Mouse (Mus musculus): ENCODE results near the gene Medag.

Medag gene

DNA sequence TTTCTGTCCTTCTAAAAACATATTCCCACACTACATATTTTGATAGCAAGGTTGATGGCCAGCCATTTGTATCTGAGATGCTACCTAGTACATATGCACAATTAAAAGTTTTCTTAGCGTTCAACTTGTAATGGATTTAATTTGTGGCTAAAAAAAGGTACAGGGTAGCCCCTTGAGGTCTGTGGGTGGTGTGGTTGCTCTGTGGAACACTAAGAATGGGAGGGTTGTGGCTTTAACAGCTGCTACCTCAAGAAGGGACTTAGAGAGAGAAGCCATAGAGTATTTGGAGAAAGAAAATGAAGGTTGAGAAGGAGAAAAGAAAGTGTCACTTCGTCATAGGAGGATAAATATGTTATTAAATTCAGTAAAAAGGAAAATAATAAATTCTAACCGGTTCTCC lies 19.4 kb downstream of the Medag start:
- DNase-seq = no peak

DNA sequence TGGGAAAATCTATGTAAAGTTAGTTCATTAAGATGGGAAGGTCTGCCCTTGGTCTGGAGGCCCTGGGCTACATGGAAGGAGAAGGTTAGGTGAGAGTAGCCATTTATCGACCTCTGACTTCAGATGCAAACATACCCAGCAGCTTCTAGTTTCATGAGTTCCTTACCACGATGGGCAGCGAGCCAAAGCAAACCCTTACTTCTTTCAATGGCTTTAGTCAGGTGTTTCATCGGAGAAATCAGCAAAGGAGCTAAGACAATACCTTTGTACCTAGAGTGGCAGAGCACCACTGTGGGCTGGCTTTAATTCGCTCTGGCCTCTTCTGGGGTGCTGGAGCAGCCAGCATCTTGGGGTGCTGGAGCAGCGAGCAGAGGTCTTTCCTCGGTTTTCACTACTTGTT lies 22.1 kb downstream of the Medag start:
- DNase-seq = no peak

DNA sequence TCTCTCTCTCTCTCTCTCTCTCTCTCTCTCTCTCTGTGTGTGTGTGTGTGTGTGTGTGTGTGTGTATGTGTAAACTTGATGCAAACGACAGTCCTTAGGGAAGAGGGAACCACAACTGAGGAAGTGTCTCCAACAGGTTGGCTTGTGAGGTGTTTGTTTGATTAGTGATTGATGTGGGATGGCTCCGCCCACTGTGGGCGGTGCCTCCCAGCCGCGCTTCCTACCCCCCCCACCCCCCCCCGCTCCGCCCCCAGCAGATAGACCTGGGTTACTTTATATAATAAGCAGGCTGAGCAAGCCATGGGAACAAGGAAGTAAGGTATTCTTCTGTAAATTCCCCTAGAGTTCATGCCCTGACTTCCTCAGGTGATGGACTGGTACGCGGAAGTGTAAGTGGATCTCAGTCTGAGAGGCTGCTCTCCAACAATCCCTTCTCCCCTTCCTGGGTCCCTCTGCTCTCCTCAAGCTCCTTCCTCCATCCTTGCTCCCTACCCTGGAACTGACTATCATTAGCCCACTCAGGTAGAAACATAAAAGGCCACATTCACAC lies 22.7 kb downstream of the Medag start:
- DNase-seq = no peak

DNA sequence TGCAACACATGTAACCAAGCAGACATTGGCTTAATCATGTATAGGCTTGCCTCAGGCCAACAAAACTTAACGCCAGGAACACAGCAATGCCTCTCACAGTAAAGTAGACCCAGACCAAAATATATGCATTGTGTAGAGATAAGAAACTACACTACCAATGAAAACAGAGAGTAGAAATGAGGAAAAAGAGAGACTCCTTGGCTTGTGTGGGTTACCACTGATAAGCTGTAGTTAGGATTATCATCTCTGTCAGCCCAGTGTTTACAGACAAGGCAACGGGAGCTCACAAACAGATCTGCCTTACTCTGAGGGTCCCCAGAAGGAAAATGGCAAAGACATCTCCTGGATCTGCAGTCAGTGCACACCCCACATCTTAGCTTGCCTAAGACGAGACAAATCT lies 25.0 kb downstream of the Medag start:
- DNase-seq = no peak

DNA sequence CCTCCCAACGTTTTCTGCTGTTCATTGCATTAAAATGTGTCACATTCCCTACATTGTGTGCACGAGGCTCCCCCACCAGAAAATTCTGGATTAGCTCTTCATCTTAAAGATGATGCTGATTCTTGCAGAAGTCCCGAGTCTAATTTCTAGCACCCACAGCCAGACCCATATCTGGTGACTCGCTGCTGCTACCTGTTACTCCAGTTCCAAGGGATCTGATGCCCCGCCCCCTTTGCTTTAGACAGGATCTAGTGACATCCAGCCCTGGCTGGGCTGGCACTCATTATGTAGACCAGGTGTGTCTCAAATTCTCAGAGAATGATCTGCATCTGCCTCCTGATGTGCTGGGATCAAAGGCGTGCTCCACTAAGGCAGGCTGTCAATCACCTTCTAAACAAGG lies 25.6 kb downstream of the Medag start:
- no peak for DNase-seq

DNA sequence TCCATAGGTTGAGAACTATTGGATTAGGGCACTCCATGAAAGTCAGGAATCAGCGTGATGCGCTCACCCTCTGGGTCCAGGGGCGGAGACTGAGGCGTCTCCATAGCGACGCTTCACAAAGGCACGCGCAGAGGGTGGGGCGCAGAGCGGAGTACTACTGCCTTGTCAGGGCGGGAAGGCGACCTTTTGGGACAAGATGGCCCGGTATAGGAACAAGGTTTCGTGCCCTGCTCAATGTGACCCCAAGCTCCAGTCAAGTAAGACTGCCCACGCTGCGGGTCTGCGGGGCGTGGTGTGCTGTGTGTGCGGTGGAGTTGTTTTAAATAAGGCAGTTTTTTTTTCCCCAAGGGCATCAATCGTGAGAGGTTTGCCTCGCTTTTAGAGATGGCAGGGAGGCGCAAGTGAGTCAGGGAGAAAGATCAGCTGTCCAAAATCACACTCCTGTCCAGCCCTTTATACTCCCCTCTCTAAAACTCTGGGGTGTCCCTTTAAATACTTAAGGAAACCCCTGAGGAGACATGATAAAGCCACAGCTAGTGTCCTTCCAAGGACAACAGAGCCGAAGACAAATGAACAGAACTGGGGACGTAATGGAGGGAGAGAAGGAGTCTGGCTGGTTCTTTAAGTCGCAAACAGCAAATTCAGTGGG lies 28.1 kb downstream of the Medag start, which contains the start of gene Tex26:
TSS of gene Tex26 (plus strand) at position 130 of the 649 bp plus-strand sequence.
- peak; percentile 96 for DNase-seq

DNA sequence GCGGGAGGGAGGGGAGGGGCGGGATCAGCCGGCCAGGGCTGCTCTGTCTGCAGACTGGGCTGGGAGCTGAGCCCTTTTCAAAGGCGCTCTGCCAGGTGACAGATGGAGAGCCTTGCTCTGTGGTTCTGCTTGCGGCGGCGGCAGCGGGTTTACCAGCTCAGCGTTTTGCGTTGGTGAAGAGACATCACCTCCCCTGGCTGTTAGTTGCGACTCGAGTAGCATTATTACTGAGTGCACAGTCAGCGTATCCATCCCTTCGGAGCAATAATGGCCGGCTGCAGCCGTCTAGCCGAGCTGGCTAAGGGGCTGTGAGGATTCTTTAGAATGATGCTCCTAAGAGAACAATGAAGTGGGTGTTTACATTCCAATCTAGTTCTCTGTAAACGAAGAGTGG lies 28.6 kb downstream of the Medag start:
- DNase-seq = peak; percentile 76

DNA sequence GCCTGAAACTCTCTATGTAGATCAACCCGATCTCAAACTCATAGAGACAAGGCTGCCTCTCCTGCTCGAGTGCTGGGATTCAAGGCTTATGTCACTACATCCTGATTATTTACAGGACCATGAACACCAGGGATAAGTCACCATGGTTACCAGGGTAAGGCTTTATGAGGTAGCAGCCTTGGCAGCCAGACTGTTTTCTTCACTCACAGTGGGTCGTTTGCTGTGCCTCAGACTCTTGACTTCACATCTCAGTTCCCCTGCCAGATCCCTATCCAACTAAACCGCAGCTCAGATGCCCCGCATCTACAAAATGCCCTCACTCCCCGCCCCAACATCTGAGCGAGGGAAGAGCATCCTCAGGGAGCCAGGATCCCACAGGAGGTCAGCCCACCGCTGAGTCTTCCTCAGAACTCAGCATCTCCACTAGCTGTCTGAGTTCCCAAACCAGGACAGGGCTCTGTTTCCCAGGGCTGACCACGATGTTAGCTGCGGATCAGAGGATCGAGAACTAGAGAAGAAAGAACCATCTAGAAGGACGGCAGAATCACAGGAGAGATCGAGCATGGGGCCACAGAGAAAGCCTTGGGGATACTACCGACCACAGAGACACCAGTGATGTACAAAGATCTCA lies 30.2 kb downstream of the Medag start:
- peak; percentile 48 for DNase-seq

DNA sequence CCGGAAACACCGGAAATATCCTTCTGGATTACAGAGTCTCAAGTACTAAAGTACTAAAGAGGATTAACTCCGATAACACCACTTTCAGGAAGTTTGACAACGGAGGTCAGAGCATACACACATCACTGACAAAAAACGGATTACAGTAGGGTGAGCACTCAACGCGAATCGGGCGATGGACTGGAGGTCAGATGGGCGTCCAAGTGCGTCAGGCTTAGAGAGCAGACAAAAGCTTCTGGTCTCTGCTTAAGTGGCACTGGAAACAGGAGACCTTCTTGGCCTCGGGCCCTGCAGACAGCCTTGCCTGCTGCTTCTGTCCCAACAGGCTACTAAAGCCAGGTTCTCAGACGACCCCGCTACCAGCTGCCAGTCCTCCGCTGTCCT lies 30.7 kb downstream of the Medag start:
- DNase-seq = no peak

DNA sequence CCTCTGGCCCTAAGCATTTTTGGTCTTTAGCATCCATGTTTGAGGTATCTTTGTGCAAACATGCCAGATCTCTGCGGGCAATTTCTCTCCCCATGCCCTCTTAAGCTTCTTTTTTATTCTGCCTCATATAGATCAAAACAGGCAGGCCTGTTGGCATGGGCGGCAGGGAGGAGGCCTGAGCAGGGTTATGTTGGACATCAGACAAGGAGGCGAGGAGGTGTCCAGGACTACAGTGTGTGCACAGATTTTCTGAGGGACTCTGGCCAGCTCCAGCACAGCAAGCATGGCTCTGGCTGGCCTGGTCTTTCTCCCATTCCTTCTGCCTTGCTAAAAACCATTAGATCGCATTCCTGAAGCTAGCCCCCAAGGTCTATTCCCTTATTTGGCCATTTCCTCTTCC lies 32.9 kb downstream of the Medag start:
- no peak for DNase-seq

DNA sequence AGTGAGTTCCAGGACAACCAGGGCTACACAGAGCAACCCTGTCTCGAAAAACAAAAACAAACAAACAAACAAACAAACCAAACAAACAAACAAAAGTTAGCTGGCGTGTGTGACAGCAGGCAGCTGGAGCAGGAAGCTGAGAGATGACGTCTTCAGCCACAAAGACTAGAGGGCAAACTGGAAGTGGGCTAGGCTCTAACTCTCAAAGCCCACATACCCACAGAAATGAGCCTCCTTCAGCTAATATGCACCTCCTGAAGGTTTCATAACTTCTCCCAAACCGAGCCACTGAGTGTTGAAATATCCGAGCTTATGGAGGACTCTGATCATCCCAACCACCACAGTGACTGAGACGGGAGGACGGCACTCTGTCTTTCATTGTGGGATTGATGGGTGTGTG lies 34.9 kb downstream of the Medag start:
- DNase-seq = no peak

DNA sequence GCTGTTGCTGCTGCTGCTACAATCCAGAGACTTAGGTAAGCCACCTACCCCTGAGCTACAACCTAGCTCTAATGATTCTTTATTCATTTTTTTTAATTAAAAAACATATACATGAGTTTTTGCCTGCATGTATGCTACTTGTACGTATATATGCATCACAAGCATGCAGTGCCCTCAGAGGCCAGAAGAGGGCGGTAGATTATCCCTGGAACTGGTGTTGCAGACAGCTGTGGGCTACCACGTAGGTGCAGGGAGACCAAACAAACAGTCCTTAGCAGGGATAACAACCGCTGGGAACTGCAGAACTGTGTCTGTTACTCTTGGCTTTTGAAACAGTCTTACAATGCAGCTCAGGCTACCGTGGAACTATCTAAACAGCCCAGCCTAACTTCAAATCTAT lies 36.2 kb downstream of the Medag start:
- no peak for DNase-seq

DNA sequence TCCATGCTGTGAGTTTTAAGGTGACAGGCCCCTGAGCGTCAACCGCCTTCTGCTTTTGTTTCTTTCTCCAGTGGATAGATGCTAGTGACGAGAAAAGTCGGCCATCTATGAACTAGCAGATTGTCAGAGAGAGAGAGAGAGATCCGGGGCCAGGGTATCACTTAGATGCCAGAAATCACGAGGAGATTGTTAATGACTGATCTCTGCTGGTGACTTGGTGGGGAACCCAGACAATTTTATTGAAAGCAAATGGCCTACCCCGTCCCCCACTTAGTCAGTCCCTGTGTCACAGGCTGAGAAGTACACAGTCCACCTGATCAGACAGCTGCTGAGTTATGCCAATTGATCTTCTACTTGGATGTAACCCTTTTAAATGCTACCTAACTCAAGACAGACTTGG lies 37.9 kb downstream of the Medag start:
- DNase-seq = no peak

DNA sequence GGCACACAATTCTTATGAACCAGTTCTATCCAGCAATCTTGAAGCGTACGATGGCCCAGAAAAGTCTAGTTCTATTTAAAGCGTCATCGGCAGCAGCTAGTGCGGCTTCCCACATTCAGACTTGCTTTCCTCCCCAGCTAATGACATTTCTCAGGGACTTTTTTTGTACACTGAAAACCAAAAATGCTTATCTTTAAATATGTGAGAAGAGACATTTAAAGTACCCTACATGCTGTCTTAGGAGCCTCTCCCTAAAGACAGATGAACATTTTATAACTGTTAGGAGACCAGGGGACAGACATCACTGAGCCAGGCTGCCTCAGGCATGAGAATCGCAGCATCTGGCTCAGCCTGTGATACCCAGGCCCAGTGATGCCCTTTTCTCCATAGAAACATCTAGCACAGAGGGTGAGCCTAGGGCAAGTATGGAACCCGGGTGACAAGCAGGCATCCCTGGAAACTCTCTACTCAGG lies 39.7 kb downstream of the Medag start:
- DNase-seq = no peak

DNA sequence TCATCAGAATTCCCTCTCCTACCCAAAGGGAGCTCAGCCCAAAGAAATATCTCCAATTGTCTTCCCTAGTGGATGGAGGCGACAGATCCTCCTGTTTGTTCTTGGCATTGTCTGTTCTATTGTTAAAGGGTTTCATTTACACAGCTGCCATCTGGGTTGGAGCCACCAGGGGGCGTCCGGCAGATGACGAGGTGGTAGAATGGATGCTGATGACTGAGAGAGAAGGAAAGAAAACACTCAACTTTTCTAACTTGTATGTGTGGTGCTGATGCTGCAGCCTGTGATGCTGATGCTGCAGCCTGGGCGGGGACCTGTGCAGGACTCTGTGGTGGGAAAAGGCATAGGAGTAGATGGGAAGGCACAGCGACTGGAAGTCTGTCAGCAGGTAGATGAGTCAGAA lies 42.7 kb downstream of the Medag start:
- DNase-seq = peak; percentile 63

DNA sequence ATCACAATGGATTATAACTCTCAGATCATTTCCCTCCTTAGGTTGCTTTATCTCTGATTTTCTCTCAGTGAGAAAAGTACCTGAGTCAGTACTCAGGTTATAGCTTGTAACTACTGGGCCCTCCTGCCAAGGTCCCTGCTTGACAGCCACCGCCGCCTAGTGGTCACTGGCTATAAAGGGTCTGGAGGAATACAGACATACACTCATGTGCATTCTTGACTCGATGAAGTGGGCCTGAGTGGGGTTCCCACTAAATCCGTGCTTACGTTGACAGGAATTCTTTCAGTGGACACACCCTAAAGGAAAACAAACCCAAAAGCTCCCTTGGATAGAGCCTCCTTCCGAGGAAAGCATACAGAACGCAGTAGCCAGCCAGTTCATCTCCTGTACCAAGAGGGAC lies 45.0 kb downstream of the Medag start:
- no peak for DNase-seq

DNA sequence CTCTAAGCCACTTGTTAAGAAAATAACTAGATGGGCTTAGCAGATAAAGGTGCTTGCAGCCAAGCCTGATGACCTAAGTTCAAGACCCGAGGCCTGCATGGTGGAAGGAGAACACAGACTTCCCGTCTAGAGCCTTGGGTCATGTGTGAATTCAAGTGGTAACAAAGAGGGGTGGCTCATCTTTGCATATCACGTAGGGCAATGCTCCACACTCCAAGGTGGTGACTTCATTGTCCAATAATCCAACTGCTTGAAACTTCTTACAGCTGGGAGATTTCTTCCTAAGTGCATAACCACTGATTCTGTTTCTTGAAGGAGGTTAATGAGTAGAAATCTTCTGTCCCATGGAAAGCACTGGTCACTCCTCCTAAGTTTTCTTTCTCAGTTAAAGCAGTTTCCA lies 50.5 kb downstream of the Medag start:
- DNase-seq = no peak

DNA sequence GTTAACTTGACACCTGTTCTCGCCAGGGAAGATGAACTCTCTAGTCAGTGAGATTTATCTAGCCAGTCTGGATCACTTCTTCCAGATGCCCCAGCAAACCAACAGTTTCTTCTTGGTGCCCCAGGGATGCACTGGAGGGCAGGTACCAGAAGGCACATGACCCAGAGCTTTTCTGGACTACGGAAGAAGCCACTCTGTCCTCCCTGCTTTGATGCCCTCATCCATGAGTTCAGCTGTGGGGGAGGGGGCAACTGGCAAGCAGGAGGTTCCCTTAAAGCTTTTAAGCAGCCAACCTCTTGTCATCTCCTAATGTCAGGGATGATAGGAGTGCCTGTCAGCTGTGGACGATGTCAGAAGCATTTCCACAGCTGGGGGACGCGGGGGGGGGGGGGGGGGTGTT lies 53.8 kb downstream of the Medag start:
- peak; percentile 19 for DNase-seq

DNA sequence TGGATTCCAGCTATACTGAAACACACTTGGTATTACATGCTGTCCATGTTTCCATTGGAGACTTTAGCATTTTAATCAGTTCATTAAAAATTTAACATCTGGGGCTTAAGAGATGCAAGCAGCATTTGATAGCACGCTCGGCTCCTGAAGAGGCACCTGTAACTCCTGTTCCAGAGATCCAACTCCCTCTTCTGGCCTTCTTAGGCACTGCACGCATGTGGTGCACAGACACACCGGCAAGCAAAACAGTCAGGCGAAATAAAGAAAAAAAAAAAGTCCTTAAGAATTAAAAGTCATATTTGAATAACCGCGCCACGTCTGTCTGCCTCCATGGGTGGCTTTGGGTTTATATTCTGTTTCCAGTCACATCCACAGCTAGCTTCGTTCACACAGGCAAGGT lies 62.6 kb downstream of the Medag start:
- no peak for DNase-seq

DNA sequence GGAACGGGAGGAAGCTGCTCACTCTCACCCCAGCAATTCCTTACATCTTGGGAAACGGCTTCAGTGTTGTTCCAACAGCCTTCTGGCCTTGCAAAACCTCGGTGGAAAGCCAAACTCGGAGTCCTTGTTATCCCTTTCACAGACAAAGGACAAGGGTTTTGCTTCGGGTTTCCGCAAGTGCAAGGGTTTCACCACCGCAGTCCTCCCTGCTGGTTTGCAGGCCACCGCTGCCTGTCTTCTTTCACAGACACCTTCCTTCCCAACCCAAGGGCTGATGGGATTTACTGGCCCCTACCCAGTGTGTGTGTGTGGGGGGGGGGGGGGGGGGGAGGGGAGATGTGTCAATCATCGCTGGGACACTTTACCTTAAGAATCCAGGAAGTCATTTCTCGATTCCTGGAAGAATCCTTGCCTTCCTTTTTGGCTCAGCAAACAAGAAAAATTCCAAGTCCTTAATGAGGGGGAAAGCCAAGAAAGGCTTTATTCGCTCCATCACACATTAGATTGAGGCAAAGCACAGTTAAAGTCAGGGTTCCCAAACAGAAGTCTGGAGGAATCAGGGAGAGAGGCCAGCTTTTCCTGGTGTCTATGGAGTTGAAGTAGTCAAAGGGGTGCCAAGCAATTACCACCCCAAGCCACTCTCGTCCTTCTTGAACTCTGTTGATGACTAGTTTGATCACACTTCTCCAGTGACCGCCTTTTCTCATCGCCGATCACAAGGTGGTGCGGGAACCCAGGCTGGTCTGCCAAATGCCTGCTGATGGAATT lies 63.3 kb downstream of the Medag start:
- DNase-seq = no peak

Data from embryo, embryonic 11 days (tissue).